Mouse (Mus musculus) bone marrow macrophage, adult 2 months (primary cell): Measurements from ENCODE around the gene Rhbdd1. TPM values are rescaled to one million over a fixed set of nuclear protein-coding genes. Genes with fewer than 3 reads are reported as not detected.
A peak's percentile ranks its signal among the peaks of the same experiment; 100 is the strongest.

ENCODE experiments used
- H3K27ac ChIP-seq: 2 replicates; pipeline ENCODE4 v1.5.1; 2012; ENCODE audit warnings: low read depth, low read length; ENCODE audit not compliant: insufficient read depth
- H3K4me1 ChIP-seq: 2 replicates; pipeline ENCODE4 v1.6.1; 2012; ENCODE audit warnings: low read length; ENCODE audit not compliant: control insufficient read depth, insufficient read depth
- H3K4me3 ChIP-seq: 2 replicates; pipeline ENCODE4 v1.5.1; 2012; ENCODE audit warnings: mild to moderate bottlenecking, low read length, moderate library complexity; ENCODE audit not compliant: insufficient read depth
- CTCF ChIP-seq: IDR thresholded peaks from 2 replicates; pipeline ENCODE4 v1.5.1; 2012; ENCODE audit warnings: low read depth, mild to moderate bottlenecking, low read length, moderate library complexity
- POLR2A ChIP-seq: IDR thresholded peaks from 2 replicates; pipeline ENCODE4 v1.6.1; 2012; ENCODE audit warnings: mild to moderate bottlenecking, low read depth, low read length, borderline replicate concordance
- polyA plus RNA-seq: library from polyadenylated mRNA; stranded (reverse); fragments of >200 nt; gene quantifications from 2 replicates; pipeline ENCODE4 v1.2.4, GENCODE M21; 2012; ENCODE audit not compliant: missing spikeins, insufficient read depth, insufficient read length

Gene Rhbdd1
- polyA plus RNA-seq, 1 experiment, result 24.6 TPM

- TF ChIP-seq POLR2A (no peak), CTCF (peak; percentile 23; the same call in 1 of the 2 replicates)
- Histone ChIP-seq H3K4me3 (peak within 1 kb of the TSS; percentile 61), H3K27ac (no peak within 1 kb of the TSS)
Measured at GRCm38 (mm10) chr1:82291151-82291797, 25.0 kb upstream of the Rhbdd1 start, which contains the start of gene Irs1. Irs1 (minus strand) TSS chr1:82291416.

GRCm38 (mm10) chr1:82291930-82292712 is 24.1 kb upstream of the Rhbdd1 start:
- no peaks in the 10 kb centered on the region for H3K4me1 ChIP-seq
- no peak for TF ChIP-seq POLR2A
- TF ChIP-seq CTCF, result no peak
- peak overlapping the region; percentile 61; the same call in 1 of the 2 replicates for H3K4me3 ChIP-seq
- H3K27ac ChIP-seq, result no peak overlapping the region

More at GRCm38 (mm10) chr1:82291151-82291797, 25.0 kb upstream of the Rhbdd1 start, which contains the start of gene Irs1:
- no peaks in the 10 kb centered on the region for H3K4me1 ChIP-seq

DNA sequence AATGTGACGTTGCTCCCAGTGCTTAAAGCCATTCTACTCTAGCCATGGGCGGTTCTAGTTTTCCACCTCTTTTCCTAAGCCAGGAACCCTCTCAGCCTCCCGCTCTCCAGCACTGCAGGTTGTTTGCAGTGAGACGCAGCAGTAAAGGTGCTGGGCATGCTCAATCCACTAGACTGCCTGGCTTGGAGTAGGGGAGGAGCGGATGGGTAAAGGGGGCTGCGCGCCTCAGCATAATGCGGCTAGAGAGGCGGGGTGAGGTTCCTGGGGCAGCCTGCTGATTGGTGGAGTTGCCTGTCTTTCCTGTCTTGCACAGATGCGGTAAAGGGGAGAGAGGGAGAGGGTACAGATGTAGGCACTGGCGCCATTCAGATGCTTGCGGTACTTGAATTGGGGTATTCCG is 23.5 kb upstream of the Rhbdd1 start:
- no peak overlapping the region for H3K4me3 ChIP-seq
- H3K27ac ChIP-seq, result no peak overlapping the region
- TF ChIP-seq POLR2A, result no peak
- TF ChIP-seq CTCF, result no peak

DNA sequence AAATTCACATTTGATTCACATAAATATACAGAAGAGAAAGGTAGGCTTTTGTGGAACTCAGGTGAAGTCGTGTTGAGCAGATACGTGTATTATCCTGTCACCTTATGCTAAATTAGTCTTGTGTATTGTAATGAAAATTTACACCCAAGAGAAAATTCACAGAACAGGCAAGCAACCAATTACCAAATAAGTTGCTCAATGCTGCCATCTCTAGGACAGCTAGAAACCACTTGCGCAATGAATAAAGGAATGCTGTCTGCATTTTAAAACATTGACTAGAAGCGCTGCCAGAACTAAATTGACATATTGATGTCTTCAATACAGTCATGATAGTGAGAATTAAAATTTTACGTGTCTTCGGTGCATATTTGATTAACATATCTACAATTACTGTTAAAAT is 22.1 kb upstream of the Rhbdd1 start:
- no peak overlapping the region for H3K27ac ChIP-seq
- no peak for TF ChIP-seq POLR2A
- no peak for TF ChIP-seq CTCF
- no peaks in the 10 kb centered on the region for H3K4me1 ChIP-seq
- no peak overlapping the region for H3K4me3 ChIP-seq

More for the DNA sequence above, 23.5 kb upstream of the Rhbdd1 start:
- H3K4me1 ChIP-seq, result no peaks in the 10 kb centered on the region

- Histone ChIP-seq H3K4me3 (no peak overlapping the region), H3K27ac (no peak overlapping the region), H3K4me1 (no peaks in the 10 kb centered on the region)
- TF ChIP-seq POLR2A (no peak), CTCF (no peak)
Measured at GRCm38 (mm10) chr1:82298586-82298985, 17.7 kb upstream of the Rhbdd1 start.

GRCm38 (mm10) chr1:82304483-82304882 is 11.8 kb upstream of the Rhbdd1 start:
- no peak for TF ChIP-seq POLR2A
- TF ChIP-seq CTCF, result no peak
- no peak overlapping the region for H3K27ac ChIP-seq
- H3K4me3 ChIP-seq, result no peak overlapping the region
- no peaks in the 10 kb centered on the region for H3K4me1 ChIP-seq

- Histone ChIP-seq H3K4me1 (peaks cover 18% of the 10 kb centered on the region), H3K27ac (peak overlapping the region; percentile 67)
- TF ChIP-seq CTCF (no peak), POLR2A (no peak)
Measured at GRCm38 (mm10) chr1:82316746-82317126, 484 bp downstream of the Rhbdd1 start.

DNA sequence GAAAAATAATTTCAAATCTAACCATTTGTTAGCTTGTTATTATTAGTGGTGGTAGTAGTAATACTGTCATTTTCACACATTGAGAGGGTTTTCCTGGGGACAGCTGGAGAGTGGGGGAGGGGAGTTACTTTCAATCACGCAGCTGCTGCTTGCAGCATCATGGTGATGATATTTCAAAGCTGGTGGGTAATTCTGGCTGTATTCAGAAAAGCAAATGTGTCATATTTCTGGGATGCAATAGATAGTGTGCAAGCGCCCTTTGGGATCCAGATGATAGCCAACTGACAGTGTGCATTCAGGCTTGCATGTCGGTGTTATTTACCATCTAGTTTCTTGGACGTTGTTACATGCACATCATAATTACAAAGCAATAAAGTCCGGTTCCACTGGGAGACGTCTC is 4.2 kb downstream of the Rhbdd1 start:
- TF ChIP-seq CTCF (no peak), POLR2A (no peak)
- Histone ChIP-seq H3K4me1 (peaks cover 18% of the 10 kb centered on the region), H3K4me3 (no peak overlapping the region), H3K27ac (no peak overlapping the region)

More at GRCm38 (mm10) chr1:82316746-82317126, 484 bp downstream of the Rhbdd1 start:
- H3K4me3 ChIP-seq, result peak overlapping the region; percentile 84

DNA sequence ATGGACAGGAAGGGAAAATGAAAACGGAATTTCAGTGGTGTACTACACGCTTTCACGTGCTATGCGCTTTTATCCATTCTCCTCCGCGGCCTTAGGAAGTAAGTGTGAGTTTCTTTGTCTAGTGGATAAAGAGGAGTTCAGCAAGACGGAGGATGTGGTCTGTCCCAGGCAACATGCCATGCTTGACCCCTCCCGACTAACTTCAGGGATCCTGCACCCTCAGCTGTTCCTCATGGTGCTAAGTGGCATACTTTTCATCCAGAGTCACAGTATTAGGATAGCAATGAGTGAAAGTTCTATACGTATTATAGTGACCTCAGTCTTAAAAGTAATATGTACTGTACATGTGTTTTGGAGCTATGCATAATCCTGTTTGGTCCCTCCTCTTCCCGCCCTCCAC is 4.6 kb downstream of the Rhbdd1 start:
- Histone ChIP-seq H3K4me1 (peaks cover 18% of the 10 kb centered on the region), H3K4me3 (no peak overlapping the region), H3K27ac (no peak overlapping the region)
- TF ChIP-seq POLR2A (no peak), CTCF (no peak)

DNA sequence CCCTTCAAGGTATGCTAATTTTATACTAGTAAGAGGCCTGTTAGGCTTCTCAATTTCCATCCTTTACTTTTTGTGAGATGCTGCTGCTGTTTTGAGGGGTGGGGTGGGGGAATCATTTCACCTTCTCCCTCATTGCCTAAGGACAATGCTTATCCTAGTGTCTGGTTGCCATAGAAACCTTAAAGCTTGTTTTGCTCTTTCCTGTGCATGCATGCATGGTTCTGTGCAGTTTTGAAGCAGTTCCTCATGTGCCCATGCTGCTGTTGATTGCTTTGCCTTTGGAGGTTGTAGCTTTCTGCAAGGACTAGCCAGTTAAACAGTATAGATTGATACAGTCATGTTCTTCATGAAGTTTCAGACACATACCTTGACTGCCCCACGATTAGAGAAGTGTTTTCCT is 5.2 kb downstream of the Rhbdd1 start:
- H3K4me3 ChIP-seq, result no peak overlapping the region
- H3K4me1 ChIP-seq, result peaks cover 18% of the 10 kb centered on the region
- H3K27ac ChIP-seq, result no peak overlapping the region
- TF ChIP-seq POLR2A (no peak), CTCF (no peak)
